Mouse (Mus musculus) heart, adult 2 months (tissue): ENCODE measurements at regions not wholly inside any gene's neighbourhood (a gene's known extent, or its start where the extent isn't known, plus 50 kb on each side); places are given as distances from the start of the nearest gene placed in this dataset.

Source experiments
- CTCF ChIP-seq: fragments of 200-600 bp; IDR thresholded peaks from 2 replicates; pipeline ENCODE4 v1.8.1; 2022; ENCODE audit warnings: antibody characterized with exemption, mild to moderate bottlenecking, moderate library complexity
- EP300 ChIP-seq: fragments of 200-500 bp; IDR thresholded peaks from 2 replicates; pipeline ENCODE4 v1.6.1; 2011; ENCODE audit warnings: low read depth, low read length, control low read depth; ENCODE audit not compliant: insufficient read depth
- POLR2A ChIP-seq: fragments of 200-500 bp; IDR thresholded peaks from 2 replicates; pipeline ENCODE4 v1.6.1; 2011; ENCODE audit warnings: mild to moderate bottlenecking, low read depth, low read length, control low read depth; ENCODE audit not compliant: insufficient read depth

DNA sequence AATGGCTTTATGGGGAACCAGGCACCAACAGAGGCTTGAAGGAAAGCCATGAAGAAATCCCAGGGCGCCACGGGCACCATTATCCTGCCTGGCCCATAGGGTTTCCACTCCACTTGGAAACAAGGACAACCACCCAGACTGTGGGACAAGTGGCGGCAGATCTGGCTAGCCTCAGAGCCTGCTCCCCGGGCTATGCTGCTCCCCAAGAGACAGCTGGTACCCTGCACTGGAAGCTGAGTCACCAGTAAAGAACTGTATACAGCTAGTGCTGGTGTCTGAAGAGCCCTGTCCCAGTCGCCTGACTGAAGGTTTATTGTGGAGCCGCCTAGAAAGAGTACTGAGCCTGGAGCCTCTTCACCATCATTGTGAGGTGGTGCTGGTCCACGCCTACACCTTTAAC is 140.6 kb upstream of the Zfp703 start:
- TF ChIP-seq POLR2A (no peak), CTCF (no peak), EP300 (no peak)
